Mouse (Mus musculus) C2C12 (cell line): ENCODE results near the gene Gm29609. TPM values are rescaled to one million over a fixed set of nuclear protein-coding genes. Genes with fewer than 3 reads are reported as not detected.

ENCODE experiments used
- H3K27me3 ChIP-seq: one replicate; pipeline ENCODE4 v1.6.1; 2011; ENCODE audit not compliant: control insufficient read depth, insufficient read depth, insufficient read length
- H3K36me3 ChIP-seq: one replicate; pipeline ENCODE4 v1.6.1; 2011; ENCODE audit not compliant: control insufficient read depth, insufficient read depth
- H3K4me3 ChIP-seq: one replicate; pipeline ENCODE4 v1.5.1; 2011; ENCODE audit warnings: mild to moderate bottlenecking, control low read depth; ENCODE audit not compliant: poor library complexity, insufficient read depth, severe bottlenecking
- H3K79me2 ChIP-seq: one replicate; pipeline ENCODE4 v1.6.1; 2011; ENCODE audit not compliant: control insufficient read depth, insufficient read depth
- H3K79me3 ChIP-seq: one replicate; pipeline ENCODE4 v1.6.1; 2011; ENCODE audit warnings: low read depth, control low read depth
- H3ac ChIP-seq: one replicate; pipeline ENCODE3; 2011; ENCODE audit warnings: low read depth; ENCODE audit not compliant: control insufficient read depth, insufficient read length
- CEBPB ChIP-seq: IDR thresholded peaks from one replicate; pipeline ENCODE4 v1.6.1; 2011; ENCODE audit warnings: low read depth, mild to moderate bottlenecking, control low read depth, moderate library complexity
- CTCF ChIP-seq: IDR thresholded peaks from one replicate; pipeline ENCODE4 v1.5.1; 2011; ENCODE audit not compliant: control insufficient read depth, insufficient read depth, insufficient read length
- FOSL1 ChIP-seq: IDR thresholded peaks from one replicate; pipeline ENCODE4 v1.8.0; 2011; ENCODE audit warnings: mild to moderate bottlenecking, low read length; ENCODE audit not compliant: poor library complexity, insufficient read depth, severe bottlenecking
- MAX ChIP-seq: IDR thresholded peaks from one replicate; pipeline ENCODE4 v1.6.1; 2011; ENCODE audit warnings: mild to moderate bottlenecking, control low read depth
- MYOD1 ChIP-seq: IDR thresholded peaks from one replicate; pipeline ENCODE4 v1.6.1; 2011; ENCODE audit warnings: low read depth; ENCODE audit not compliant: control insufficient read depth, insufficient read length
- MYOG ChIP-seq: IDR thresholded peaks from one replicate; pipeline ENCODE4 v1.6.1; 2011; ENCODE audit not compliant: control insufficient read depth, insufficient read length; ENCODE audit errors: extremely low read depth
- USF1 ChIP-seq: IDR thresholded peaks from one replicate; pipeline ENCODE4 v1.6.1; 2011; ENCODE audit warnings: low read depth, mild to moderate bottlenecking, control low read depth, moderate library complexity
- polyA plus RNA-seq: library from polyadenylated mRNA; unstranded; fragments of >200 nt; fragmentation: generic; extraction: Trizol; gene quantifications from one replicate; pipeline ENCODE4 v1.2.1, GENCODE M21; 2012; ENCODE audit warnings: missing spikeins

Gene Gm29609
- polyA plus RNA-seq, 1 experiment, result 2.9 TPM

GRCm38 (mm10) chr5:31200327-31200768 is 20.6 kb upstream of the Gm29609 start:
- TF ChIP-seq CTCF, result no peak
- no peak for TF ChIP-seq CEBPB
- TF ChIP-seq MAX, result no peak
- no peak for TF ChIP-seq USF1
- TF ChIP-seq MYOD1, result no peak
- TF ChIP-seq MYOG, result no peak
- no peak for TF ChIP-seq FOSL1
- Histone ChIP-seq H3K27me3 (no peaks in the 10 kb centered on the region), H3K36me3 (peaks cover 82% of the 10 kb centered on the region), H3K79me2 (peaks cover 19% of the 10 kb centered on the region), H3K79me3 (peaks cover 9% of the 10 kb centered on the region), H3ac (no peak overlapping the region), H3K4me3 (peak overlapping the region; percentile 14)

GRCm38 (mm10) chr5:31199893-31200292 is 20.2 kb upstream of the Gm29609 start:
- Histone ChIP-seq H3K36me3 (peaks cover 82% of the 10 kb centered on the region), H3K27me3 (no peaks in the 10 kb centered on the region), H3K79me2 (peaks cover 23% of the 10 kb centered on the region), H3K79me3 (peaks cover 10% of the 10 kb centered on the region), H3K4me3 (no peak overlapping the region), H3ac (no peak overlapping the region)
- TF ChIP-seq FOSL1 (no peak), MAX (no peak)

- H3K79me2 ChIP-seq, result peaks cover 28% of the 10 kb centered on the region
- H3K79me3 ChIP-seq, result peaks cover 15% of the 10 kb centered on the region
- no peaks in the 10 kb centered on the region for H3K27me3 ChIP-seq
- H3K4me3 ChIP-seq, result no peak overlapping the region
- H3ac ChIP-seq, result no peak overlapping the region
- peaks cover 82% of the 10 kb centered on the region for H3K36me3 ChIP-seq
- no peak for TF ChIP-seq CEBPB
- no peak for TF ChIP-seq MAX
- TF ChIP-seq CTCF, result no peak
- no peak for TF ChIP-seq MYOG
- no peak for TF ChIP-seq USF1
- no peak for TF ChIP-seq FOSL1
- no peak for TF ChIP-seq MYOD1
These were observed 19.7 kb upstream of the Gm29609 start for GRCm38 (mm10) chr5:31199321-31199892.

GRCm38 (mm10) chr5:31198616-31199320 is 19.1 kb upstream of the Gm29609 start:
- Histone ChIP-seq H3K4me3 (no peak overlapping the region), H3K79me3 (peaks cover 19% of the 10 kb centered on the region), H3K27me3 (no peaks in the 10 kb centered on the region), H3ac (no peak overlapping the region), H3K79me2 (peaks cover 34% of the 10 kb centered on the region), H3K36me3 (peaks cover 80% of the 10 kb centered on the region)
- TF ChIP-seq MYOG, result no peak
- no peak for TF ChIP-seq MYOD1
- no peak for TF ChIP-seq FOSL1
- no peak for TF ChIP-seq USF1
- TF ChIP-seq MAX, result no peak
- no peak for TF ChIP-seq CTCF
- TF ChIP-seq CEBPB, result no peak

GRCm38 (mm10) chr5:31198170-31198569 is 18.5 kb upstream of the Gm29609 start:
- TF ChIP-seq FOSL1 (no peak), CTCF (no peak), MYOG (no peak), MAX (no peak), CEBPB (no peak), MYOD1 (no peak)

More at GRCm38 (mm10) chr5:31198170-31198569, 18.5 kb upstream of the Gm29609 start:
- H3K79me2 ChIP-seq, result peaks cover 40% of the 10 kb centered on the region
- H3K36me3 ChIP-seq, result peaks cover 78% of the 10 kb centered on the region
- no peak overlapping the region for H3K4me3 ChIP-seq
- peaks cover 21% of the 10 kb centered on the region for H3K79me3 ChIP-seq
- no peaks in the 10 kb centered on the region for H3K27me3 ChIP-seq
- H3ac ChIP-seq, result no peak overlapping the region
